Mouse (Mus musculus) CH12.LX (cell line): Measurements from ENCODE around the gene Znrf3. TPM values are rescaled to one million over a fixed set of nuclear protein-coding genes. Genes with fewer than 3 reads are reported as not detected.

ENCODE experiments used
- DNase-seq: peaks from one replicate; pipeline ENCODE4 v3.0.0-alpha.2; 2013; ENCODE audit errors: extremely low read depth
- H3K27ac ChIP-seq: 2 replicates; pipeline ENCODE4 v1.5.1; 2012; ENCODE audit warnings: low read depth, mild to moderate bottlenecking, control low read depth, moderate library complexity; ENCODE audit not compliant: insufficient read depth
- H3K27me3 ChIP-seq: replicated peaks from 2 replicates; pipeline ENCODE3; 2012; ENCODE audit warnings: inconsistent platforms
- H3K36me3 ChIP-seq, 2 experiments: replicated peaks in 1 of 2; 2 replicates each; pipeline versions ENCODE3 to v1.6.1; 2012; ENCODE audit warnings: inconsistent platforms in 1 of 2, low read length in 1 of 2, mild to moderate bottlenecking in 1 of 2, mixed read lengths in 1 of 2, moderate library complexity in 1 of 2; ENCODE audit not compliant: control insufficient read depth in 1 of 2, insufficient read depth in 1 of 2
- H3K4me1 ChIP-seq, 2 experiments: 2 replicates each; pipeline ENCODE4 v1.6.1; 2012; ENCODE audit warnings: inconsistent platforms in 1 of 2, moderate library complexity in 1 of 2; ENCODE audit not compliant: insufficient read depth in 2 of 2, control insufficient read depth in 1 of 2
- H3K4me2 ChIP-seq: 2 replicates; pipeline ENCODE4 v1.6.1; 2012; ENCODE audit warnings: low read depth, mild to moderate bottlenecking, control low read depth; ENCODE audit not compliant: poor library complexity, insufficient read depth, severe bottlenecking
- H3K4me3 ChIP-seq, 3 experiments: fragments of 150-350 bp in 1 of 3; sonication (generic) in 1 of 3; replicated peaks in 1 of 3; 2 replicates each; pipeline versions ENCODE3 to v1.5.1; 2011 to 2012; ENCODE audit warnings: low read depth in 2 of 3, low read length in 2 of 3, mild to moderate bottlenecking in 2 of 3, moderate library complexity in 2 of 3, control low read depth in 1 of 3, improper control_type of control experiment in 1 of 3, inconsistent platforms in 1 of 3, mixed read lengths in 1 of 3; ENCODE audit not compliant: poor library complexity in 1 of 3
- H3K79me2 ChIP-seq: replicated peaks from 2 replicates; pipeline ENCODE4 v1.6.1; 2012; ENCODE audit warnings: mild to moderate bottlenecking, moderate library complexity; ENCODE audit not compliant: control insufficient read depth, poor library complexity, insufficient read depth, severe bottlenecking; ENCODE audit errors: extremely low read depth
- H3K9ac ChIP-seq: 2 replicates; pipeline ENCODE4 v1.6.1; 2012; ENCODE audit warnings: low read depth, mild to moderate bottlenecking, control low read depth, moderate library complexity; ENCODE audit not compliant: insufficient read depth
- H3K9me3 ChIP-seq: replicated peaks from 2 replicates; pipeline ENCODE3; 2012; ENCODE audit warnings: low read length, inconsistent platforms, mixed read lengths
- CHD1 ChIP-seq: IDR thresholded peaks from 2 replicates; pipeline ENCODE4 v1.6.1; 2012; ENCODE audit warnings: low read depth, low read length, improper control_type of control experiment, inconsistent platforms
- CTCF ChIP-seq, 2 experiments: IDR thresholded peaks in 1 of 2; conservative IDR thresholded peaks in 1 of 2; 2 replicates each; pipeline ENCODE4 v1.5.1; 2011 to 2012; ENCODE audit warnings: low read depth in 2 of 2, low read length in 2 of 2, improper control_type of control experiment in 1 of 2, inconsistent platforms in 1 of 2, mild to moderate bottlenecking in 1 of 2, moderate library complexity in 1 of 2
- GABPA ChIP-seq: IDR thresholded peaks from 2 replicates; pipeline ENCODE4 v1.6.1; 2012; ENCODE audit warnings: low read depth, low read length, improper control_type of control experiment, inconsistent platforms; ENCODE audit not compliant: insufficient replicate concordance
- IRF4 ChIP-seq: IDR thresholded peaks from 2 replicates; pipeline ENCODE4 v1.6.1; 2014; ENCODE audit warnings: low read depth, mild to moderate bottlenecking, inconsistent platforms, low read length, improper control_type of control experiment
- JUND ChIP-seq: conservative IDR thresholded peaks from 2 replicates; pipeline ENCODE4 v1.6.1; 2011; ENCODE audit warnings: low read depth, low read length, improper control_type of control experiment
- KAT2A ChIP-seq: IDR thresholded peaks from 2 replicates; pipeline ENCODE4 v1.6.1; 2012; ENCODE audit warnings: low read length, improper control_type of control experiment, inconsistent platforms; ENCODE audit not compliant: insufficient replicate concordance
- MAZ ChIP-seq: IDR thresholded peaks from 2 replicates; pipeline ENCODE4 v1.6.1; 2012; ENCODE audit warnings: low read depth, mild to moderate bottlenecking, inconsistent platforms, low read length, improper control_type of control experiment, moderate library complexity
- MEF2A ChIP-seq: IDR thresholded peaks from 2 replicates; pipeline ENCODE4 v1.6.1; 2014; ENCODE audit warnings: low read depth, mild to moderate bottlenecking, inconsistent platforms, low read length, improper control_type of control experiment, borderline replicate concordance
- MYC ChIP-seq: IDR thresholded peaks from 2 replicates; pipeline ENCODE4 v1.6.1; 2011; ENCODE audit warnings: low read depth, mild to moderate bottlenecking, improper control_type of control experiment, low read length
- PAX5 ChIP-seq: IDR thresholded peaks from 2 replicates; pipeline ENCODE4 v1.6.1; 2012; ENCODE audit warnings: low read length, inconsistent platforms, mixed read lengths
- POLR2A ChIP-seq: IDR thresholded peaks from 2 replicates; pipeline ENCODE4 v1.6.1; 2011; ENCODE audit warnings: low read depth, mild to moderate bottlenecking, improper control_type of control experiment, low read length
- POLR2AphosphoS2 ChIP-seq: IDR thresholded peaks from 2 replicates; pipeline ENCODE4 v1.6.1; 2011; ENCODE audit warnings: low read depth, low read length, improper control_type of control experiment
- SIN3A ChIP-seq: IDR thresholded peaks from 2 replicates; pipeline ENCODE4 v1.6.1; 2012; ENCODE audit warnings: low read length, improper control_type of control experiment, inconsistent platforms
- TBP ChIP-seq: conservative IDR thresholded peaks from 2 replicates; pipeline ENCODE4 v1.6.1; 2011; ENCODE audit warnings: low read depth, low read length, improper control_type of control experiment
- TCF12 ChIP-seq: IDR thresholded peaks from 2 replicates; pipeline ENCODE4 v1.6.1; 2014; ENCODE audit warnings: low read depth, mild to moderate bottlenecking, inconsistent platforms, low read length, improper control_type of control experiment
- UBTF ChIP-seq: IDR thresholded peaks from 2 replicates; pipeline ENCODE4 v1.6.1; 2012; ENCODE audit warnings: low read depth, mild to moderate bottlenecking, inconsistent platforms, low read length, improper control_type of control experiment, moderate library complexity
- USF1 ChIP-seq: IDR thresholded peaks from 2 replicates; pipeline ENCODE4 v1.6.1; 2014; ENCODE audit warnings: low read depth, mild to moderate bottlenecking, inconsistent platforms, low read length, improper control_type of control experiment
- USF2 ChIP-seq: conservative IDR thresholded peaks from 2 replicates; pipeline ENCODE4 v1.6.1; 2011; ENCODE audit warnings: low read depth, low read length, improper control_type of control experiment
- ZMIZ1 ChIP-seq: IDR thresholded peaks from 2 replicates; pipeline ENCODE4 v1.6.1; 2012; ENCODE audit warnings: low read depth, mild to moderate bottlenecking, inconsistent platforms, low read length, improper control_type of control experiment
- dilution Hi-C: fragments of 300-500 bp; cut with MboI; formaldehyde crosslinking; loops from 2 replicates; pipeline ENCODE4 v1.14.3; 2020; ENCODE audit warnings: low sequenced_read_pairs; ENCODE audit not compliant: extremely low pct_unique_long_range_greater_than_20kb, extremely low pct_ligation_motif_present
- in situ Hi-C: fragments of 300-500 bp; cut with MboI; formaldehyde crosslinking; loops from 3 replicates; pipeline ENCODE4 v1.14.3; 2019; ENCODE audit warnings: low sequenced_read_pairs, low pct_ligation_motif_present, low pct_unique_long_range_greater_than_20kb, mixed read lengths
- polyA plus RNA-seq: library from polyadenylated mRNA; unstranded; fragments of >175 nt; gene quantifications from 2 replicates; pipeline ENCODE4 v1.2.1, GENCODE M21; 2012; ENCODE audit warnings: low read depth; ENCODE audit not compliant: insufficient read length
- total RNA-seq, 2 experiments: library from RNA; depleted of rRNA; stranded (reverse); fragments of 300-350 nt in 1 of 2; fragments of >200 nt in 1 of 2; gene quantifications; 2 replicates each; pipeline ENCODE4 v1.2.3; 2012 to 2014

Znrf3 gene
- total and polyA plus RNA-seq, 3 experiments, result 1.1 to 2.7 (median 1.3) TPM

DNA sequence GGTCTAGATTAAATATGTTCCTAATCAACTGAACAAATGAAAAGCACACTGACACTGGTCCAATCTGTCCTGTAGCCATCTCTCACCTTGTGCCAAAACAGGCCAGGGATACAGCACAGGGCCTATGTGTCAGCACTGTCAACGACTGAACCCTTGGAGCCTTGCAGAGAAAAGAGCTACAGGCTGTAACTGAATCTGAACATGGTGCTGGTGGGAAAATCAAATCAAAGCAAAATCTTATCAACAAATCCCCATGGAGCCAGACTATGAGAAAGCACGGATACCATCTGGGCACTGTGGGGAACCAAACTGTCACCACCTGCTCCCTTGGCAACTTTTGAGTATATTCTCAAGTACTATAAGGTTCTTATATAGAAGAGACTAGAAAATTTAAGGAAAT is 19.5 kb downstream of the Znrf3 start:
- TF ChIP-seq SIN3A (no peak), CTCF (conservative IDR thresholded peaks at IDR 0.05 in 1 of 2, IDR thresholded peaks at IDR 0.05 in 1 of 2; ENCODE audit: low read depth in 2 of 2, low read length in 2 of 2) (no peak), TCF12 (no peak), MAZ (no peak), POLR2A (no peak), IRF4 (no peak), JUND (no peak), GABPA (no peak), MYC (no peak), TBP (no peak), POLR2AphosphoS2 (no peak), CHD1 (no peak), UBTF (no peak)
- Histone ChIP-seq H3K27me3 (no peaks in the 10 kb centered on the region), H3K4me2 (no peak overlapping the region), H3K27ac (no peak overlapping the region), H3K9me3 (no peaks in the 10 kb centered on the region), H3K9ac (no peak overlapping the region), H3K36me3 (no peaks in the 10 kb centered on the region), H3K4me3 (no peak overlapping the region), H3K79me2 (no peaks in the 10 kb centered on the region), H3K4me1 (no peaks in the 10 kb centered on the region)
- dilution Hi-C loops (no loop called here), in situ Hi-C loops (no loop called here)
- no peak for DNase-seq

DNA sequence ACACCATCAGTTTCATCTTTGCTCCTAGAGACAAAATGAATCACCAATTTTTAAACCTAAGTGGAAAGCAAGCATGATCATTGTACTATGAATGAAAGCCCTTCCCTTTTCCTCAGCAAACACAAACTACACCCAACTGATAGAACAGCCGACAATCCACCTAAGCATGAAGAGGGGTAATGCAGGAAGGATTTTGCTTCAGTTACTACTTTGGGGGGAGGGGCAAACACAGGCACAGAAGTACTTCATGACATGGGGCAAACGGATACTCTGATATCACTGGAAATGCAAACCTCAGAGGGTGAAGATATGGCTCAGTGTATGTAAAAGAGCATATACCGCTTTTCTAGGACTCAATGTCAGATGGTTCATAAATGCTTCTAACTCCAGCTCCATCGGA is 20.5 kb downstream of the Znrf3 start:
- Histone ChIP-seq H3K4me1 (no peaks in the 10 kb centered on the region; a peak in 1 of 4 replicates), H3K36me3 (no peaks in the 10 kb centered on the region), H3K4me2 (no peak overlapping the region), H3K9ac (no peak overlapping the region), H3K4me3 (no peak overlapping the region), H3K9me3 (no peaks in the 10 kb centered on the region), H3K27me3 (no peaks in the 10 kb centered on the region), H3K79me2 (no peaks in the 10 kb centered on the region), H3K27ac (no peak overlapping the region)
- no peak for DNase-seq
- in situ Hi-C loops, result no loop called here
- dilution Hi-C loops, result no loop called here
- TF ChIP-seq KAT2A, result no peak

DNA sequence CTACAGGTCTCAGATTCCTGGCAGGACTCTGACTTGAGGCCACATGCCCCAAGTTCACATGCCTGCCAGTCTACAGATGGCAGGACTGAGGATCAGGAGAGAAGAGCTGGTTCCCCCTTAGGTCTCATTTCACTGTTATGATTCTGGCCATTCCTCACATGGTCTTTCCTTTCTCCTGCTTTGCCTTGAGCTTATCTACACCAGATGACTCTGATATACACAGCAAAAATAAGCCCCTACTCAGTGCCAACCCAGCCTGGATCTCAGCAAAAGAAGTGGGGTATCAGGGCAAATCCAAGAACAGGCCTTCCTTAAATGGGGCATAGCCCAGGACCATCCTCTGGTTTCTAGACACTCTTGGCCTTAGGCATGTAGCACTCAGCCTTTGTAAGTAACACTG is 21.6 kb downstream of the Znrf3 start:
- Histone ChIP-seq H3K9ac (no peak overlapping the region), H3K4me3 (no peak overlapping the region), H3K27me3 (no peaks in the 10 kb centered on the region), H3K27ac (no peak overlapping the region), H3K36me3 (no peaks in the 10 kb centered on the region), H3K9me3 (no peaks in the 10 kb centered on the region), H3K4me2 (no peak overlapping the region), H3K4me1 (no peaks in the 10 kb centered on the region; a peak in 1 of 4 replicates), H3K79me2 (no peaks in the 10 kb centered on the region)
- no peak for DNase-seq
- in situ Hi-C loops, result no loop called here
- TF ChIP-seq POLR2AphosphoS2 (no peak), TBP (no peak), USF2 (no peak), JUND (no peak), ZMIZ1 (no peak), USF1 (no peak), MAZ (no peak), MEF2A (no peak), PAX5 (no peak)
- dilution Hi-C loops, result no loop called here
